Mouse (Mus musculus) MEL-GATA-1-ER (cell line): ENCODE results near the gene Olfr368.

Experiments used
- DNase-seq: peaks from one replicate; pipeline ENCODE4 v3.0.0-alpha.2; 2012; ENCODE audit warnings: low read depth; ENCODE audit errors: extremely low read depth

Olfr368 gene

DNA sequence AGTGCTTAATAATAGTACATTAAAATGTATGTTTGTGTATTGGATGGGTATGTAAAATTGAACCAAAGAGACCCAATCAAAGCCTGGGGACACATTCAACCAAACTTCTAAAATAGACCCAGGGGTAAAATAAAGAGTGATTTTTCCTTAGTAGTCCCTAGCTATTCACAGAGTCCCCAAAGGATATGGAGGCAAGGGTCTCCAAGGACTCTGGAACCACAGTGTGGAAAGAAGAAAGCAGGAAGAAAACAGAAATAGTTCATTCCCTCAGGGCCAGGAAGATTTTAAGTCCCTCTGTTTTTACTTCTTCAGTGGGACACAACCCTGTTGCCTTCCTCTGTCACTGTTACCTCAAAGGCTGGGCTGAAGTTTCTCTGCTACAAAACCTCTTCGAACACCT, at the start of gene Olfr368:
Gene Olfr368, plus strand, starts transcription at position 301 of the 400 bp plus-strand sequence.
- DNase-seq = no peak

DNA sequence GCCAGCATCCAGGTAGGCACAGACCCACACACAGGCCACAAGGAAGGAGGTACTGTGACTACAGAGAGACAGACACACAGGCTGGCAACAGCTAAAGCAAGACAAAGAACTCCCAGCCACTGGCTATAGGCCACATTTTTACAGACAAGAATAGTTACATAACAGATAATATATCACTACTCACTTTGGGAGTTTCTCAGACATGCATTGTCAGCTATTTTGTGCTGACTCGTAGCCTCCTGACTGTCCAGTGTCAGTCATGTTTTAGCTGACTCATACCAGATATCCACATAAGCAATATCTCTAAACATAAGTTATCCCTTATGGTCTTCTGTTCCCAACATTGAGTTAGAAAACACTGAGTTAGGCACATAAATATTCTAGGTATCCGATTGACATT, 7.0 kb downstream of the Olfr368 start:
- DNase-seq = no peak

DNA sequence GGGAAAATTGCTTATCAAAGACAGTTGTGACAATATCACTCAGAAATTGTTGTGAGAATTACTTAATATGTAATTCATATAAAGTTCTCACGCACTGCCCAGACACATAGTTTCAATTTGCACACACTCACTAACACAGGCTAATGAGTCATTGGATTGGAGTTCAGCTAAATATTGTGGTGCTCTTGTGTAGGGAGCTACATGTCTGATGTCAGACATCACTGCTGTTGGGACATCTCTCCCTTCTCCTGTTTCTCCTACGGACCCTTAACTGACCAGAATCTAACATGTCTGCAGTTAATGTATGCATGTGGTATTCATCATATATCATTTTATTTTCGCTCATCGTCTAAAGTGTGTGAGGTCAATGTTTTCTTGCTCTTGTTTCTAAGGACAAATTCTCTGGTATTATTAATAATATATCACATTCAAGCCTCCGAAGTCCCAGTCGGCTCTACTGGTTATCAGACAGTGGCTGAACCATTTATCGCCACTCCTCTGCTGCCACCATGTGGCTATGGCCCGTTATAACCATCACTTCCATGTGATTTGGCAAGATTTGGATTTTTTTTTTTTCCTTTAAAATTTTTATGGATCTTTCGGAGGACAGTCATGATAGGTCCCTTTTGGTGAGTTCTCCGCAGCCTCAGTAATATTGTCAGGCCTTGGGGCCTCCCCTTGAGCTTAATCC, 12.3 kb downstream of the Olfr368 start:
- DNase-seq = peak; percentile 64

DNA sequence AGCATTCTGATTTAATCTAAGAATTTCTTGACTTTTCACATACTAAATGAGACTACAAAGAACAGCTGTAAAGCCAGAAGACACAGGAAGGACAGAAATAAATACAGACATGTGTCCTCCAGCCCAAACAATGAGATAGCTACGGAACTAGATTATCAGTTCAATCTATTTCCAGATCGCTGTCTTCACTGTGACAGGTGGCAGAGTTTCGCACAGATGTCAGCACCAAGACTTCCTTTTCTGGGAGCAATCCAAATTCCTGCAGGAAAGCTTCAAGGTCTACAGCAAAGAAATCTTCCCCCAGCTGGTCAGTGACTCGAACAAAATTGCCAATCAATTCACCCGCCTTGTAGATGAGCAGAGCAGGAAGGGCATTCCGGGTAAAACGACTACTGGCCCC, 25.4 kb downstream of the Olfr368 start:
- DNase-seq = no peak

DNA sequence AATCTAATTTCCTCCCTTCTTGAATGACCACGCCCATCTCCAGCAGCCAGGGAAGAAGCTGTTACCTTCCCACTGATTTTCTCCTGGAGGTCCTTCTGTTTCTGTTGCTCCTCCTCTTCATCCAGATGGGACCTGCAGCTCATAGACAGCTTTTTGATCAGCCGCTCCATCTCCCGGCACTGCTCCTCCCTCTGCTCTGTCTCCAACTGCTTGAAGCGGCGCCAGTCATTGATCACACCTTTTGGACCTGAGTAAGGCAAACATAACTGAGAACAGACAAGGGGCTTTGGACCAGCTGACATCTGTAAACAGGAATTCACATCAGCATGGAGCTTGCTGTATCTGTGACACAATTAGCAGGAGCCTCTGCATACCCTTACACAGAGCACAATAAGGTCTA, 29.3 kb downstream of the Olfr368 start:
- DNase-seq = no peak

DNA sequence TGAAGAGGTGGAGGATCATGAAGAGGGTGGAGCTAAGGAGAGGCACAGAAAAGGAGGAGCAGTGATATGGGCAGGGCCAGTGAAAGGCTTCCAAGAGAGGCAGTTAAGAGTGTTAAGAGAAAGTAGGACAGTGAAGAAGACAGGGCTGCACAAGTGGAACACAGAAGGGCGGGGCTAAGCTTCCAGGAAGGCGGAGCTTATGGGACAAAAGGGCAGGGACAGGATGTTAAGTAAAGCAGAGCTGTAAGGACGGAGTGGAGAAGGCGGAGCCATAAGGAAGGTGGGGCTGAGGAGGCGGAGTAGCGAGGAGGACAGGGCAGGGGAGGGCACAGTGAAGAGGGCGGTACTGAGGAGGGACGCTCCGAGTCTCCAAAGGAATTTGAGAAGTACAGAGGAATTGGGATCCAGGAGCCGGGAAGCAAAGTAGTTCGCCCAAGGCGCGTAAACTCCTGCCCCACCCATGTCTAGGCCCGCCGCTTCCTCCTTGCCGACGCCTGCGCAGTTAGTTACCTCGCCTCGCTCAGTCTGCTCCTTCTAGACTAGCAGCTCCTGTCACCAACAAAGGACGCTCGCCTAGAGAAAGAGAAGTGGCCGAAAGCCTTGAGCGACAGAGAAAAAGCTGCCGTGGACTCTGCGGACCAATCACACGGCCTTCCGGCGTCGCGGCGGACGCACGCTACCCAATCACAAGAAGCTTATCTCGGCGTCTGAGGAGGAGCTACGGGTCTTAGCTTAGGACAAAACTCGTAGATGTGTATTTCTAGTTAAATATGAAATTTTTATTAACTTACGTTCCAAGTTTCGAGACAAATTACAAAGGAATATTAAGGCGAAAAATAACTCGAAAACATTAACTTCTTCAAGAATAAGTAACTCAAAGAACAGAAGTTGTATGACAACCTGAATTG, 32.6 kb downstream of the Olfr368 start, which contains the start of gene Pdcl:
Gene Pdcl, minus strand, starts transcription at position 700 of the 908 bp plus-strand sequence.
- DNase-seq = peak; percentile 100

DNA sequence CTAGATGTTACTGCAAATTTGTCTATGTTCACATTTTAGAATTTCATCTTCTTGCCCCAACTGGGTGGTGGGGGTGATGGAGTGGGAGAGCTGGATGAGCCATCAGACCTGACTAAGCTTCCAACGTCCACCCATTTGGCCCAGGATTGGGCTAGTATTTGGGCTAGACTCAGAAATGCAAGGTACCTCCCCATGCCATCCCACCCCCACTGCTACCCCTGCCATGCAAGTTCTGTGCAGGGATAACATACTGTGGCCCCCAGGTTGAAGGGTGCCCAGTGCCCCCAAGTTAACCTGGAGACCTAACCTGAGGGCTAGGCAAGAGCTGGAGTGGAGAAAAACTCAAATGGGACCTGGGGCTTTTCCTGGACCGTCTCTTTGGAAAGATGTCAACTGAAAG, 33.6 kb downstream of the Olfr368 start:
- DNase-seq = no peak

DNA sequence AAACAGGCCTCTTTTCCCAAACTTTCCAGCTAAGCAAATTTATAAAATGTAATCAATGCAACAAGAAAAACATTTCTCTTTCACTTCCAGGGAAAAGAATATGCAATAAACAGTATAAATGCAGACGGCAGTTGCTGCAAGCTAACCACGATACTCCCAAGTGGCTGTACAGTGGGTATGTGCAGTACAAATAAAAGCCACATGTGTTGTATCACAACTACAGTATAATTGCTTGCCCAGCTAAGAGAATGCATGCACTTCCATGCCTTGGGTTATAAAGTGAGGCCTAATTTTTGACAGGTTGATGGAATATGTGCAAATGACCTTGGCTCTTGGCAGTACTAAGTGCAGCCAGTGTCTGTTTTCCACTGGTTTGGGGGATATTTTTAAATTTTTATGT, 44.3 kb downstream of the Olfr368 start:
- DNase-seq = no peak

DNA sequence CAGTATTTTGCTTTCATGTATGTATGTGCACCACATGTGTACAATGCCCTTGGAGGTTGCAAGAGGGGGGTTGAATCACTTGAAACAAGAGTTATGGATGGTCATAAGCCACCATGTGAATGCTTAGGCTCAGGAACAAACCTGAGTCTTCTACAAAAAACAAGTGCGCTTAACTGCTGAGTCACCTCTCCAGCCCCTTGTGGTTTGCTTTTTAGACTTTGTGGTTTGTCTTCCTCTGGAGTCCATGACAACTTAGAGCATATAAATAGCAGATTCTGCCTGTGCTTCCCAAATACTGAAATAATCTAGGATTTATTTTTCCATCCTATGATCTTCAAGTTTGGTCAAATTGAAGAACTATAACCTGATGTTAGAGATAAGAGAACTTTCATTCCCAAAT, 49.7 kb downstream of the Olfr368 start:
- peak; percentile 92 for DNase-seq

DNA sequence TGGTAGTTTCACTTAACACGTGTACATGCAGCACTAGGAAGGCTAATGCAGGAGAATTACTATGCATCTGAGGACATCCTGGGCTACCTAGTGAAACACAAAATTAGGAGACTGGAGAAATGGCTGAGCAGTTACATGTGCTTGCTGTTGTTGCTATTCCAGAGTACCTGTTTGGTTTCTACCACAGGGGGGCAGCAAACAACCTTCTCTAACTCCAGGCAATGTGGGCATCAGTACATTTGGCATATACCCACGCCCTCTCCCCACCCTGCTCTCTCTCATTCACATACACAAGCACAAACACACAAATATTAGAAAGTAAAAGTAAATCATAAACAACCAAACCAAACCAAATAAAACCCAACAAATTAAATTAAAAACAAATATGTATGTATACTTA, 53.9 kb downstream of the Olfr368 start:
- DNase-seq = peak; percentile 48
